Mouse (Mus musculus): ENCODE measurements around the gene Gsdme.

Gene Gsdme

DNA sequence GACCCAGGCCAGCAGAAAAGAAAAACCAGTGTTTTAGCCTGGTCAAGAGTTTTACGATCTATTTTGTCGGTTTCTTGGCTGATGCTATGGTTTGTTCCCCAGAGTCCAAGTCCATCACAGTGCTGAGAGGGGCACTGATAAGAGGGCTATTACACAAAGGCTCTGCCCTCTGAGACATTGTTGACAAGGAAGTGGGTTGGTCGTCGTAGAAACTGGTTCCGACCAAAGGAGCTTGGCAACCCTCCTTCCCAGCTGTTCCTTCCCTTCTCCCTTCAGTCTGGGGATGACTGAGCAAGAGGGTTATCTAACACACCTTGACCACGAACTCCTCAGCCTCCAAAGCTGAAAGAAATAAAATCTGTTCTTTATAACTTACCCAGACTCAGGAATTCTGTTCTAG, at the start of gene Gsdme:
Gsdme (minus strand) TSS at position 193 of the 400 bp plus-strand sequence.
- no peak for DNase-seq (ENCODE audit: low read depth, low spot score)

DNA sequence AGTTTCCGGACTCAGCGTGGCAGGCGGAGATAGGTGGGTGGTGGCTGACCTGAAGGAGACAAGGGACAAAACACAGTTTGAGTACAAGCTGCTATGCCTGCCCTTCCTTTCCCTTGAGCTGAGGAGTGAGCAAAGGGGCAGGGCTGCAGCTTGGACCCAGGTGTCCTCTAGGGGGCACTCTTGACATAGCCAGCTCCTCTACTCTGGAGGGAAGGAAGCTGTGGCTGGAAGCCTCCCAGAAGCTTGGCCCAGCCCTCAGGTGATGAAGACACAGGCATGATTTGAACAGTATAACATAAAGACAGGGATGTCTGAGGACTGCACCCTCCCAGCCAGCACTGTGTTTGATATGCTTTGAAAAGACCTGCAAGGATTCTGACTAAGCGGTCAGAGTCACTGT, 49.0 kb upstream of the Gsdme start:
- DNase-seq (ENCODE audit: low read depth, low spot score) = peak; percentile 84

DNA sequence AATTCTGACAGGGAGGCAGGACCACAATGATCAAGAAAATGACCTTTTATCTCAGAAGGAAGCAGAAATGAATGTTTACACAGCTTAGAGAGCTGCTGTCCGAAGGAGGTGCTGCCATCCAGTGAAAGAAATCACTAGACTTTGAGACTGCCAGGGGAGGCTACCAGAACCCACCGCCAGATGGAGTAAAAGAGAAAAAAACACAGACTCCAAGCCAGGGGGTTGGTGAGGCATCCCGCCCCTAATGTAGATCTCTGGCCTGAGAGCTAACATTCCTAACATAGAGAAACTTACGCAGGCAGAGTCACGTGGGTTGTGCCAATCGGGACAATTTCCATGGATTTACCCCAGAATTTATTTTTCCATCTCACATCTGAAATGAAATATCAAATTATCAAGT, 45.4 kb upstream of the Gsdme start:
- DNase-seq (ENCODE audit: low read depth, low spot score) = peak; percentile 66

DNA sequence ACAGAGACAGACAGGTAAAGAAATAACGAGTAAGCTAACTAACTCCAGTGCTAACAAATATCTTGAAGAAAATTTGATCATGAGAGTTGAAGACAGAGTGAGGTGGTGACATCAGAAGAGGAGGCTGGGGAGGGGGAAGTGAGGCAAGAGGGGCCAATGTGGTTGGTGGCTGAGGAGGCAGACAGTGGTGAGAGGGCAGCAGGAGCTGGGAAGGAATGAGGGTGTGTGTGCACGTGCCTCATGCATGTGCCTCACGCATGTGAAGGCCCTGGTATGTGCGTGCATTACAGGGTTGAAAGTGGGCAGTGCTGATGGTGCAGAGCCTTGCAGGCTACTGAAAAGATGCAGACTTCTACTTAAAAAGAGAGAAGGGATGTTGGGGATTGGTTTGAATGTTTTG, 43.0 kb upstream of the Gsdme start:
- DNase-seq (ENCODE audit: low read depth, low spot score) = no peak

DNA sequence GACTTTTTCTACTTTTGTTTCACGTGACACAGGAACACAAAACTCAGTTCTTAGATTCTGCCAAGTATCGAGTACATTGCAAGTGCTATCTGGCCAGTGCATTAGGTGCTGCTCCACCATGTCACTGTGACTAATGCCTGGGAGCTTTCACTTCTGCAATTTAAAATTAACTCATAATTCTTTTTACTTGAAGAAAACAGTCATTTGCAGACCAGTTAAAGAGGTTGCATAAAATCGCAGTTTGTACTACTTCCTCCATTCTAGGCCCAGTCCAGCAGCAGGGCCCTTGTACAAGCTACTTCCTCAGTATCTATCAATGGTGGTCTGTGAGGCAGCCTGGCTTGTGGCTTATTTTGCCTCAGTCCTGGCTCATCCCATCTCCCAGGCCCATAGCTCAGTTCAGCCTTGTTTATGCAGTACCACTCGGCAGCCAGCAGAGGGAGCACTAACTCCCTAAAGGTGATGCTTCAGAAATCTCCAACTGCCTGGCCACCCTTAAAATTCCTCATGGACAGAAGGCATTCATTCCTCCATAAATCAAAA, 41.4 kb upstream of the Gsdme start:
- DNase-seq (ENCODE audit: low read depth, low spot score) = peak; percentile 72

DNA sequence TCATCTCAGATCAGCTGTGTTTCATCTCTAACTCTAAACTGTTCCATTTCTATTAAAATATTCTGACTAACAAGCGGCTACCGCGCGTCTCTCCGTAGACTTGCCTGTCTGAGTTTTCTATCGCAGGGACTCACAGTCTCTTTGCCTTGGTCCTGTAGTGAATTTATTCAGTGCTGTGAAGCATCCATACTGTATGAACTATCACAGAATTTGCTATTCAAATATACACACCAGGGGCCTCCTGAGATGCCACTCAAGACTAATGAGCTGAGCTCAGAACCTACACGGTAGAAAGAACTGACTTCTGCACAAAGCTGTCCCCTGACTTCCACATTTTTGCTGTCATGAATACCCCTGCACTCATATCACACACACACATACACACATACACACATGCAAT, 37.5 kb upstream of the Gsdme start:
- no peak for DNase-seq (ENCODE audit: low read depth, low spot score)

DNA sequence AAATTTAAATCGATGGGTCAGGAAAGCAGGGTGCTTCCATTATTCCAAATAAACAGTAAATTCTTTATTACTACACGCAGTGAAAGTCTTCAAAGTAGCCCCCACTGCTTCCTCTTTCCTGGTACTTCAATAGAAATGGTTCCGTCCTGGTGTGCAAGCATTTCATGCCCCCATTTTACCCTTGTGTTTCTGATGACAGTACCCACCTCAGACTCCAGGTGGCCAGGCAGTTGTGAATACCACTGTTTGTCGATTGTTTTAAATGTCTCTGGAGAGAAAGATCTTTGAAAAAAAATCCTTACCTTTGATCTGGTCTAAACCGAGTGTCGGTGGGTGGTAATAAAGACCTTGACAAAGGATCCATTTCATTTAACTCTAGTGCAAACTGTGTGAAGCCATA, 37.0 kb upstream of the Gsdme start:
- DNase-seq (ENCODE audit: low read depth, low spot score) = no peak

DNA sequence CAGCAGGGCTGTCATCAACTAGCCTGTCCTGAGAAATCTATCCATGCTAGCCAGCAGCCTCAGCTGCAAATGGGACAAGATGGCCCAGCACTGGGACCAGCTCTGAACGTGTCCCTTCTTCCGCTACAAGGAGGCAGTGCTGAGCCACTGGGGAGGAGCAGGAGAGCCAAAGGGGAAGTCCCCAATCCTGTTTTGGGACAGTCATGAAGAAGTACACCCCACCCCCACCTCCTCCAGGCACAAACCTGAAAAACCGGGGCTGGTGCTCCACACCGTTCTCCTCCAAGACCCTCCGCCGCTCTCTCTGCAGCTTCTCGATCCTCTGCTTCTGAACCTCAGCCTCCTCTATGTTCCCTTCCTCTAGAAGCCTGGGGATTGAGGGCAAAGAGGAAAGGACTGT, 35.4 kb upstream of the Gsdme start:
- no peak for DNase-seq (ENCODE audit: low read depth, low spot score)

DNA sequence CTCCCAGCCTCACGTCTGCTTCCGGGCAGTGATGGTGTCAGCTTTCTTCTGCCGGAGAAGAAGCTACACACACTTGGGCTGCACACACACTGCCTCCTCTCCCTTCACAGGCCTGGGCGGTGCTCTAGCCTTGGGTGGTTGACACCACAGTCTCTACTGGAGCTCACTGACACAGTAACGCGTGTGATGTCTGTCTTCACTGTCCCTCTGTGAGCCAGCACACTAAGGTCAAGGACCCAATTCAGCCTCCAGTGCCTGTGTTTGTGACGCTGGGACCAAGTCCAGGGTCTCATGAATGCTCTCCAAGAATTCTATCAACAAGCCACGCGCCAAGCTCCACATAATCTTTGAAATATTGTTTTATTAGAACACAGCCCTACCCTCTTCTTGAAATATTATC, 34.0 kb upstream of the Gsdme start:
- DNase-seq (ENCODE audit: low read depth, low spot score) = no peak

DNA sequence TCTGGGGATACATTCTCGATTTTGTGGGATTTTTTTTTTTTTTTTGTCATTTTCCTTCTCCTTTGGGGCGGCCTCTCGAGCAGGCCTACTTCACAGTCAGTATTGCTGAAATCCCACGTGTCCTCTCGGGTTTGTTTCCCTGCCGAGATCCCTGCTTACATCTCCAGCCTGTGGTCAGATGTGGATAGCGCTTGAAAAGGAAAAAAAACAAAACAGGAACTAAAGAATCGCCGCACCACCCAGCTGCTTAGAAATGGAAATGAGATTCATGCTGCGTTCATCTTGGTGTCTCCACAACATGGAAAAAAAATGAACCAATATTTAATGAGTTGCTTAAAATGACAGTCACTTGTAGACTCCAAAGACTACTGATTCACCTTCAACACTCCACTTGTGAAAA, 31.5 kb upstream of the Gsdme start:
- DNase-seq (ENCODE audit: low read depth, low spot score) = no peak

DNA sequence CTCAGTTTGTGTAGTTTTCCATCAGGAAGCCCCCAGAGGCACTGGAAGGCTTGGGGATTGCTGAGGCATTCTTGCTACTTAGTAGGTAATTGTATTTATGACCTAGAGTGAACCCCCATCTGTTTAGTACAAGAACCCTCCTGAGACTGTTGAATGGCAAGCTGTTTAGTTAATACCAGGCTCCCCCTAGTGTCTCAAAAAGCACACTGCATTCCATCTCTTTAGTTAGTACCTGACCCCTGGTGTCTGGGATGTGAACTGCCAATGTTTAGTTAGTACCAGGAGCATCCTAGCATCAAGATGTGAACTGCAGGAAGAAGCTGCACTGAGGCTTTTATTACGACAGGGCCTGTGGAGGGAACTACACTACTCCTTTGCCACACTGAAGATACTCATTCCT, 30.5 kb upstream of the Gsdme start:
- DNase-seq (ENCODE audit: low read depth, low spot score) = peak; percentile 92

DNA sequence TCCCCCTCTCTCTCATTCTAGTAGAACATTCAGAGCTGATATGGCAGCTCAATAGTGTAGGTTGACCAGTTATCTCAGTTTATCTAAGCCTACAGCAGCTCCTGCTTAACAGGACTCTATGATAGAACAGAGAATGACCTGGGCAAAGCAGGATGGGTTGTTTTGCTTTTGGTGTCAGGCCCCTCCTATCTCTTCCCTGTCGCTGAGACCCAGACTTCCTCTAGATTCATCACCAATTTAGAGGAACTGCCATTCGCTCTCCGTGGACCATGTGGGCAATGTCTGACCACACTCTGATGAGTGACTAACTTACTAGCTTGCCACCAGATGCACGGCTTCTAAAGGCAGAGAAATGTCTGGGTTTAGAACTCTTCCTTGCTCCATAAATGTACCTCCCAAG, 28.0 kb upstream of the Gsdme start:
- DNase-seq (ENCODE audit: low read depth, low spot score) = no peak

DNA sequence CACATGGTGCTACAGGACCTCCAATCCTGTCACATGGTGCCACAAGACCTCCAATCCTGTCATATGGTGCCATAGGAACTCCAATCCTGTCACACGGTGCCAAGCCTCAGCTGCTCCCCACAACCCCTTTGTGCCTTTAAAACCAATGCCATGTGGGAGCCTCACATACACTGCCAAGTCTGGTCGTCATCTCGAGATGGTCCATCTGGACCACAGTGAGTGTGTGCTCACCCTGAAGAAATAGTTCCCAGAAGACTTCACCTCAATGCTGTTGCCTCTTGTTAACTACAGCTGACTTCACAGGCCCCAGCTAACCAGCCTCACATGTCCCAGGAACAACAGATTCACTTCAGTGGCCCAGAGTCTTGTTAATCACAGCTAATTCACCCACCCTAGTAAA, 23.2 kb upstream of the Gsdme start:
- no peak for DNase-seq (ENCODE audit: low read depth, low spot score)

DNA sequence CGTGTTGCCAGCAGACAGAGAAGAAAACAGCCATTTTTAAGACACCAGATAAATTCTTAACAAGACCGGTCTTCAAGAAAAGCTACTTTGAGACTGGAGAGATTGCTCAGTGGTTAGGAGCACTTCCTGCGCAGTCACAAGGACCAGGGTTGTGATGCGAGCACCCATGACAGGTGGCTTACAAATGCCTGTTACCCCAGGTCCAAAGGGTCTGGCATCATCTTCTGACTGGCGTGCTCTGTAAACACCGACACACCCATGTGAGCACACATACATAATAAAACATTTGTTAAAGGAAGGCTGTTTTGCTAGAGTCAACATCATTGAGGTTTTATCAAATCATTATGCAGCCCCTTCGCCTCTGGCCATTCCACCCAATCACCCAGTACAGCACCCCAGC, 16.0 kb upstream of the Gsdme start:
- no peak for DNase-seq (ENCODE audit: low read depth, low spot score)

DNA sequence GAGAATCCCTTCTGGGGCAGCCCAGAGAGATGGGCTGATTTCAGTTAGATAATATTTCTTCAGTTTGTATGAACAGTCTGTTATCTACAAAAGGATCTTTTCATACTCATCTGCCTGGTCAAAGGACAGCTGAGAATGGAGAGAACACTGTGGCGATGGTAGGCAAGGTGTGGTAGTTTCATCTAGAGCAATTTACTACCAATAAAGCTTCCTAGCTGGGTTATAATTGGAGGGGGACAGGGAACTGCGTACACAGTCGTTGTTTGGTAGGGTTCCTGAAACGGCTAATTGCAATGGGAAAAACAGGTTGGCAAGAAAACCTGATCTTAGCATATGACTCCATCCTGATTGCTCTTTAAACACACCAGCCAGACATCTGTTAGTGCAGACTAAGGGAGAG, 10.3 kb upstream of the Gsdme start:
- DNase-seq (ENCODE audit: low read depth, low spot score) = no peak

DNA sequence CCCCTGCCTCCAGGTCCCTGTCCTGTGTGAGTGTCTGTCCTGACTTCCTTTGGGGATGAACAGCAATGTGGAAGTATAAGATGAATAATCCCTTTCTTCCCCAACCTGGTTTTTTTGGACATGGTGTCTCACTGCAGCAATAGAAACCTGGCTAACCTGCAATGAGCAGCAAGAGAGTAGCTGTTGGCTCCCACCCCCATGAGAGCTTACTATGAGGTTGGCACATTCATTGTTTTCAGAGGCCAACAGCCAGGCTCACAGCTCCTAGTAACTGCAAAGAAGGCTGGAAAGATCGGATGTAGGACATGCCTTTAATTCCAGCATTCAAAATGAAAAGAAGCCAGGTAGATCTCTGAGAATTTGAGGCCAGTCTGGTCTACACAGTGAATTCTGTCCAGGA, 9.8 kb upstream of the Gsdme start:
- DNase-seq (ENCODE audit: low read depth, low spot score) = no peak

DNA sequence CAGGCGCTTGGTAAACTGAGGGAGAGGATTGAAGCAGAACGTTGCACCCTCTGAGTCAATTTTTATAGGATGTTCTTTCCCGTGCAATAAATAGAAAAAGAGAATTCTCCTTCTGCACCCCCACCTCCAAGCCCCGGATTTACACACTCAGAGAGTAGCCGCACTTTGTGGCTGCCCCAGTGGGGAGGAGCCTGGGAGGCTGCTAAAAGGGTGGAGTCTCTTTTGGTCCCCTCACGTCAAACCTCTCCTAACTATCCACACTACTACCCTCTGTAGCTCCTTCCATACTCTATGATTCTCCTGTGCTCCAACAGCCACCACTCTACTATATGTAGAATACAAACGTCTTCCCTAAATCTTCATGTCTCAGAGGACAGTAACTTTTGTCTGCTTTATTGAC, 1.4 kb downstream of the Gsdme start:
- DNase-seq (ENCODE audit: low read depth, low spot score) = no peak

DNA sequence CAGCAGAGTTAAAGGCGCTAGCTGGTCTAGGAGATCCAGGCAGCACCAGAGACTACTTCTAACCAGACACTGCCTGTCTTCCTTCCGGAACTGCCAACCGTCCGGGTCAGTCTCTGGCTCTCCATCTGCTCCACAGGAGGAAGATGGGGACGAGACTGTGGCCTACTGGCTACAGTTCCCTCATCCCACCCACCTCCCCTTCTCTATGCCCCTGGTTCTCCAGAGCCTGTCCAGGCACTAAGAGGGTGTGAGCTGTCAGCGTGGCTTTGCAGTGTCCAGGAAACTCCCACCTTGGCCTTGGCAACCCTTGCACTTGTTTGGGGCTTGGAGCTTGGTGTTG, 1.8 kb downstream of the Gsdme start:
- no peak for DNase-seq (ENCODE audit: low read depth, low spot score)

DNA sequence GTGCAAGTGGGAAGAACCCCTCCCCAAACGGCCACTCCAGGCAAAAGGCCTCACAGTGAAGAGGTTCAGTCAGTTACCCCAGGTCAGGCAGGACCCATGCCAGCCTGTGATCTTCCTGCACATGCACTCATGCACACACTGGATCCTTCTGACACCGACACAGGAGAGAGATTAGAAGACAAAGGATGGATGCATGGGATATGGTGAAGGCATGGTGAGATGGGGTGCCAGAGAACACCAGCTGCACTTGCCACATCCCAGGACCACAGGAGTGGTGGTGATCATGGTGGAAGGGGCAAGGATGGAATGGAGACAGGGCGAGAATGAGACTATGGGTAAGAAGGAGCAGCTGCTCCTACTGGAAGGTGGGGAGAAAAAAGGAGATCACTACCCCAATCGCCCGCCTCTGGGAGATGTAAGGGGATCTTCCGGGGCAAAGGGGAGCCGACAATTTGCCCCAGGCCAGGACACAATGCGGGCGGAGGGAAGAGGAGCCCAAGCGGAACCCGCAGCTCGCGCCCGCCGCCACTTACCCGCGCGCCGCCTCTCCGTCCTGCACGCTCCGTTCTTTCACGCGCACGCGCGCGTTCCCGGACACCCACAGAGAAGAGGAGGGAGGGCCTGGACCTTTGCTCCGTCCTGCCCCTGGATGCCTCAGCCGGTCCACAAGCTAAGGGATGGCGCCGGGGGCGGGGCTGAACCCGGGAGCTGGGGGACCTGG, 2.3 kb downstream of the Gsdme start:
- DNase-seq (ENCODE audit: low read depth, low spot score) = peak; percentile 72

DNA sequence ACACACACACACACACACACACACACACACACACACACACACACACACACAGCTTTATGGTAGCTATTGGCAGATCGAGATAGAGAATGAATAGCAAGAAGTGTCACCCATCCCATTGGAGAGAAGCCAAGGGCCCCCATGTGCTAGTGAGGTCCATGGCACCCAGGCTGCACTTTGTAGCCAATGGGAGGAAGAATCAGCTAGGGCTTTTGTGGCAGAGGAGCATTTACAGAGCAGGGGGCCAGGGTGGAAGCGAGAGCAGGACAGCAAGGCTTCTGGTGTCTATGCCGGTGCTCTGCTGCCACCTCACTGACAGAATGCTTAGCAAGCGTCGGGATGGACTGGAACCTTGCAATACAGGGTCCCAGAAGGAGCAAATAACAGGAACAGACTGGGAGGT, 8.3 kb downstream of the Gsdme start:
- DNase-seq (ENCODE audit: low read depth, low spot score) = no peak

DNA sequence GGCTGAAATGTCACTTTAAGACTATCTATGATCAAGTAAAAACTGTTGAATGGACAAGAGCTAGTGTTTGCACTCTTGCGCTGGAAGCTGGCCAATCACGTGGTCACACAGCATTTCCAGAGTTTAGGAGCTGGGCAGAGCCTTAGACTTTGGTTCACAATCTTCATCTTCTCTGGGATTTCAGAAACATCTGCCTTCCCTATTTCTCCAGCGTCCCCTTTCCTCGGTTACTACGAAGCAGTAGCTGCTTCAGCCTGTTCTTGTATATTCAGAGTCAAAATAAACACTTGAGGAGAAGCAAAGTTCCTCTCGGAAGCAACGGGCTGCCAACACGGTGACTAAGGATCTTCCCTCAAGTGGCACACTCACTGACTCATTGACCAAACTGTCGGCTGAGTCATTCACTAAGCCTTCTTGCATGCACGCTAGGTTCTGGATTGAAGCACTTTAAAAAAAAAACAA, 8.9 kb downstream of the Gsdme start:
- DNase-seq (ENCODE audit: low read depth, low spot score) = no peak

DNA sequence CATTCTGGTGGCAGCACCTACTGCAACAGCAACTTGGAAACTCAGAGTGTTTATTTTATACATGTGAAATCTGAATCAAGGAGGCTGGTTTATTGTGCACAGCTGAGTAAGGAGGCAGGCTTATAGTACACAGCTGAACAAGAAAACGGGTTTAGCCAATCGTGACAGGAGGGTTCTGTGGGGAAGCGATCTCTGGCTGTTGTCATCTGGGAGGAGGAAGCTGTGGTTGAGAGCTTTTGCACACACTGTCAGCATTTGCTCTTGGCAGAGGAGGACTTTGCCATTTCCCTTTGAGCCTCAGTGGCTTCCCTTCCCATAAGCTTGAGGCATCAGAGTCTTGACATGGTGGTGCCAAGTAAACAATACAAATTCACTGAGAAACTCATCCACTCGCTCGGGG, 11.0 kb downstream of the Gsdme start:
- DNase-seq (ENCODE audit: low read depth, low spot score) = no peak

DNA sequence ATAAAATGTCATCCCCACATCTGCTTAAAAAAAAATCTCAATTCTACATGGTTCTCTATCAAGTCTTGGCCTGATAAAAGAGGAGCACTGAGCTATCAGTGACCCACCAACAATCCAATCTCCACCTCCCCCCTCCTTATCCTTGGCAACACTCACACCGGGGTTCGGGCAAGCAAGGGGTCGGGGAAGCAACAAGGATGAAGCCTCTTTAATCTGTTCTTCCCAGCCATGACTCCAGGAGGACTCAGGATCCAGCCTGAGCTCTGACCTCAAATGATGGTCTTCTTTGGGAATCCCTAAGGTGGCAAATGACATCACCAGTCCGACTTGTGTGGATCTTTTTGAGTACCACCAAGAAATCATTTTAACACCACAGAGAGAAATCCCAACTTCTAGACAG, 15.9 kb downstream of the Gsdme start:
- no peak for DNase-seq (ENCODE audit: low read depth, low spot score)

DNA sequence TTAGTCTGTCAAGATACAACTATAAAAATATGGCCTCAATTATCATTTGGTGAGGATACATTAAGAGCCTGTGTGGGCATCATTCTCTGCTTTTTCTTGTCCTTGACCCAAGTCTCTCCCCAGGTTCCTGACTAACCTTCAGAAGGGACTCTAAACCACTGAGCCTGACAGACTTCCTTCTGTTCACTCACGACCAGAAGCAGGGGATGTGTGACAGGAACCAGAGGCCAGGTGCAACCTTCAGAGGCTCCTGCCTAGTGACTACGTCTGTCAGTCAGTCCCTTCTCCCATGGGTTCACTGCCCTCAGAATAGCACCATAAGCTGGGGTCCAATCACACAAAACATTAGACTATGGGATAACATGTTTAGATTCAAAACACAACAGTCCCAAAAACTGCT, 16.3 kb downstream of the Gsdme start:
- no peak for DNase-seq (ENCODE audit: low read depth, low spot score)

Data from ES-CJ7 (cell line).